In genomic region chr11:77873116-77873515, GRCm38 (mm10) we compare ENCODE assay signal across 18 mouse cellular contexts. TPM values are rescaled to one million over a fixed set of nuclear protein-coding genes. Genes with fewer than 3 reads are reported as not detected.
A peak's percentile ranks its signal among the peaks of the same experiment; 100 is the strongest.
DNase-seq lines count a peak whose midpoint lies in the region; ATAC-seq lines count a peak whose summit lies in the region.
"Had no signal": no experiment of that assay in that cellular context is flagged by ENCODE, and none has a peak within 500 bp of the region (broad histone marks: within the 10 kb centered on the region; RNA-seq: fewer than 3 reads in every experiment).

No protein-coding gene starts in this region.

- H3K9me3 ChIP-seq in forebrain, embryonic 13.5 days (replicated peaks): no peaks in the 10 kb centered on the region
- H3K9me3 ChIP-seq in forebrain, embryonic 11.5 days (ENCODE audit: control insufficient read depth, low read length): no peaks in the 10 kb centered on the region
- no peaks in the 10 kb centered on the region for H3K9me3 ChIP-seq in midbrain, embryonic 13.5 days
- H3K9me3 ChIP-seq in midbrain, embryonic 16.5 days (replicated peaks; ENCODE audit: control insufficient read depth, low read length, poor library complexity, severe bottlenecking): no peaks in the 10 kb centered on the region
- no peaks in the 10 kb centered on the region for H3K9me3 ChIP-seq in hindbrain, embryonic 13.5 days
- H3K9me3 ChIP-seq in neural tube, embryonic 14.5 days (ENCODE audit: control insufficient read depth, low read length): no peaks in the 10 kb centered on the region

- no peak overlapping the region for H3K4me2 ChIP-seq in forebrain, embryonic 13.5 days
- H3K4me2 ChIP-seq in forebrain, embryonic 11.5 days (ENCODE audit: low read depth, low read length, severe bottlenecking): no peak overlapping the region
- no peak overlapping the region for H3K4me2 ChIP-seq in midbrain, embryonic 13.5 days (replicated peaks)
- H3K4me2 ChIP-seq in midbrain, embryonic 16.5 days (ENCODE audit: low read length): no peak overlapping the region
- no peak overlapping the region for H3K4me2 ChIP-seq in hindbrain, embryonic 13.5 days
- H3K4me2 ChIP-seq in neural tube, embryonic 14.5 days (ENCODE audit: low read depth, low read length): no peak overlapping the region

- H3K4me1 ChIP-seq in forebrain, embryonic 13.5 days: peaks cover 85% of the 10 kb centered on the region
- H3K4me1 ChIP-seq in forebrain, embryonic 11.5 days (replicated peaks; ENCODE audit: control insufficient read depth, insufficient read depth, low read length): peaks cover 13% of the 10 kb centered on the region
- peaks cover 73% of the 10 kb centered on the region for H3K4me1 ChIP-seq in midbrain, embryonic 13.5 days (replicated peaks)
- H3K4me1 ChIP-seq in midbrain, embryonic 16.5 days (ENCODE audit: control insufficient read depth, insufficient read depth, low read length): peaks cover 57% of the 10 kb centered on the region
- peaks cover 76% of the 10 kb centered on the region for H3K4me1 ChIP-seq in hindbrain, embryonic 13.5 days (replicated peaks)
- H3K4me1 ChIP-seq in neural tube, embryonic 14.5 days (ENCODE audit: control insufficient read depth, insufficient read depth, low read length): peaks cover 36% of the 10 kb centered on the region

- WGBS in forebrain, embryonic 13.5 days: 49% methylated on average over 3 of the region's 3 CpGs
- 43% methylated on average over 3 of the region's 3 CpGs for WGBS in forebrain, embryonic 11.5 days
- WGBS in midbrain, embryonic 13.5 days: 48% methylated on average over 3 of the region's 3 CpGs
- WGBS in midbrain, embryonic 16.5 days: 40% methylated on average over 3 of the region's 3 CpGs
- WGBS in hindbrain, embryonic 13.5 days: 50% methylated on average over 3 of the region's 3 CpGs
- 40% methylated on average over 3 of the region's 3 CpGs for WGBS in neural tube, embryonic 14.5 days

- no peak for DNase-seq in forebrain, embryonic 11.5 days (ENCODE audit: low spot score)
- no peak for DNase-seq in embryo, embryonic 10 days (ENCODE audit: low spot score)
- DNase-seq in adrenal gland, postnatal 36 days: no peak
- DNase-seq: cerebellum, adult 11 months; gastrocnemius, postnatal 25 days; kidney, postnatal 10 days; layer of hippocampus, adult 9-11 months; liver; lung, adult 18-20 months; thymus, adult 2 months had no signal

- no peak for ATAC-seq in forebrain, embryonic 13.5 days
- no peak for ATAC-seq in forebrain, embryonic 11.5 days (replicated peaks; ENCODE audit: low FRiP score)
- ATAC-seq in midbrain, embryonic 13.5 days: no peak
- no peak for ATAC-seq in midbrain, embryonic 16.5 days
- ATAC-seq in hindbrain, embryonic 13.5 days (ENCODE audit: low FRiP score): no peak
- no peak for ATAC-seq in neural tube, embryonic 14.5 days (ENCODE audit: low read depth)
- ATAC-seq: intestine, embryonic 16.5 days had no signal

- peak overlapping the region; percentile 86 for H3K27ac ChIP-seq in forebrain, embryonic 13.5 days
- no peak overlapping the region for H3K27ac ChIP-seq in forebrain, embryonic 11.5 days (ENCODE audit: low read depth, low read length)
- H3K27ac ChIP-seq in midbrain, embryonic 13.5 days: peak overlapping the region; percentile 69; the same call in 1 of the 2 replicates
- H3K27ac ChIP-seq in midbrain, embryonic 16.5 days (ENCODE audit: low read length): no peak overlapping the region; the same call in 1 of the 2 replicates
- peak overlapping the region; percentile 83; the same call in 1 of the 2 replicates for H3K27ac ChIP-seq in hindbrain, embryonic 13.5 days
- peak overlapping the region; percentile 79 for H3K27ac ChIP-seq in neural tube, embryonic 14.5 days (ENCODE audit: low read depth, low read length)

- peaks cover 4% of the 10 kb centered on the region; the same call in 1 of the 2 replicates for H3K27me3 ChIP-seq in forebrain, embryonic 13.5 days
- no peaks in the 10 kb centered on the region; the same call in 1 of the 2 replicates for H3K27me3 ChIP-seq in forebrain, embryonic 11.5 days (ENCODE audit: control insufficient read depth, insufficient read depth, low read length)
- peaks cover 12% of the 10 kb centered on the region for H3K27me3 ChIP-seq in midbrain, embryonic 13.5 days
- H3K27me3 ChIP-seq in midbrain, embryonic 16.5 days (ENCODE audit: control insufficient read depth, insufficient read depth, low read depth, low read length): no peaks in the 10 kb centered on the region
- H3K27me3 ChIP-seq in hindbrain, embryonic 13.5 days: 0 out of 2 replicates have a peak, but pooled peaks cover 20% of the 10 kb centered on the region
- H3K27me3 ChIP-seq in neural tube, embryonic 14.5 days (ENCODE audit: control insufficient read depth, insufficient read depth, low read length): no peaks in the 10 kb centered on the region

- no peak overlapping the region; the same call in 1 of the 2 replicates for H3K9ac ChIP-seq in forebrain, embryonic 13.5 days
- no peak overlapping the region for H3K9ac ChIP-seq in forebrain, embryonic 11.5 days (ENCODE audit: low read length)
- no peak overlapping the region; the same call in 1 of the 2 replicates for H3K9ac ChIP-seq in midbrain, embryonic 13.5 days (replicated peaks)
- no peak overlapping the region for H3K9ac ChIP-seq in midbrain, embryonic 16.5 days (ENCODE audit: low read depth, low read length)
- H3K9ac ChIP-seq in hindbrain, embryonic 13.5 days: no peak overlapping the region
- no peak overlapping the region for H3K9ac ChIP-seq in neural tube, embryonic 14.5 days (replicated peaks; ENCODE audit: low read depth, low read length)

- no peak overlapping the region for H3K4me3 ChIP-seq in forebrain, embryonic 13.5 days
- H3K4me3 ChIP-seq in forebrain, embryonic 11.5 days (ENCODE audit: low read depth, low read length): no peak overlapping the region
- no peak overlapping the region for H3K4me3 ChIP-seq in midbrain, embryonic 13.5 days (replicated peaks)
- H3K4me3 ChIP-seq in midbrain, embryonic 16.5 days (ENCODE audit: low read depth, low read length): no peak overlapping the region
- H3K4me3 ChIP-seq in hindbrain, embryonic 13.5 days: no peak overlapping the region
- H3K4me3 ChIP-seq in neural tube, embryonic 14.5 days (ENCODE audit: low read depth, low read length): no peak overlapping the region
- H3K4me3 ChIP-seq: myocyte had no signal

- no peaks in the 10 kb centered on the region for H3K36me3 ChIP-seq in forebrain, embryonic 13.5 days (ENCODE audit: poor library complexity, severe bottlenecking)
- no peaks in the 10 kb centered on the region for H3K36me3 ChIP-seq in forebrain, embryonic 11.5 days (ENCODE audit: control insufficient read depth, insufficient read depth, low read length)
- no peaks in the 10 kb centered on the region for H3K36me3 ChIP-seq in midbrain, embryonic 13.5 days
- no peaks in the 10 kb centered on the region for H3K36me3 ChIP-seq in midbrain, embryonic 16.5 days (ENCODE audit: control insufficient read depth, insufficient read depth, low read length)
- H3K36me3 ChIP-seq in hindbrain, embryonic 13.5 days: no peaks in the 10 kb centered on the region
- no peaks in the 10 kb centered on the region for H3K36me3 ChIP-seq in neural tube, embryonic 14.5 days (ENCODE audit: control insufficient read depth, insufficient read depth, low read length)

RNA-seq across cellular contexts. Expression of gene Pipox, which starts 20.8 kb away (rescaled TPM):
- polyA plus RNA-seq in forebrain, embryonic 13.5 days (2015; fragmentation: Nextera tagmentation; extraction: Ambion mirVana): 12.7 and 15.1 TPM in 2 replicates
- 13.6 and 16.0 TPM in 2 replicates for polyA plus RNA-seq in forebrain, embryonic 11.5 days (2014; fragmentation: Nextera tagmentation; extraction: Ambion mirVana)
- polyA plus RNA-seq in midbrain, embryonic 13.5 days (2015; fragmentation: Nextera tagmentation; extraction: Ambion mirVana): 8.6 and 11.0 TPM in 2 replicates
- polyA plus RNA-seq in midbrain, embryonic 16.5 days (2015; fragmentation: Nextera tagmentation; extraction: Ambion mirVana): 6.0 and 7.5 TPM in 2 replicates
- polyA plus RNA-seq in hindbrain, embryonic 13.5 days (2015; fragmentation: Nextera tagmentation; extraction: Ambion mirVana): 4.2 and 6.6 TPM in 2 replicates
- 4.6 and 6.7 TPM in 2 replicates for polyA plus RNA-seq in neural tube, embryonic 14.5 days (2014; fragmentation: Nextera tagmentation; extraction: Ambion mirVana)
- 1 to 10 TPM; 1.2 to 3.2 TPM for total RNA-seq in adrenal gland, postnatal 36 days (2021)
- polyA plus RNA-seq: myocyte had no signal

RNA-seq across cellular contexts. Expression of gene Sez6, which starts 57.5 kb away (rescaled TPM):
- 141 and 165 TPM in 2 replicates for polyA plus RNA-seq in forebrain, embryonic 13.5 days (2015; fragmentation: Nextera tagmentation; extraction: Ambion mirVana)
- polyA plus RNA-seq in forebrain, embryonic 11.5 days (2014; fragmentation: Nextera tagmentation; extraction: Ambion mirVana): 14.3 and 16.7 TPM in 2 replicates
- polyA plus RNA-seq in midbrain, embryonic 13.5 days (2015; fragmentation: Nextera tagmentation; extraction: Ambion mirVana): 118 TPM in 2 replicates
- 140 and 146 TPM in 2 replicates for polyA plus RNA-seq in midbrain, embryonic 16.5 days (2015; fragmentation: Nextera tagmentation; extraction: Ambion mirVana)
- polyA plus RNA-seq in hindbrain, embryonic 13.5 days (2015; fragmentation: Nextera tagmentation; extraction: Ambion mirVana): 112 and 121 TPM in 2 replicates
- 121 and 145 TPM in 2 replicates for polyA plus RNA-seq in neural tube, embryonic 14.5 days (2014; fragmentation: Nextera tagmentation; extraction: Ambion mirVana)
- total RNA-seq in adrenal gland, postnatal 36 days (2021): 1 to 10 TPM; 1.7 to 1.9 TPM
- polyA plus RNA-seq: heart, postnatal 0 days; myocyte had no signal

Comparison
In these comparisons a context has a peak if more than half of its experiments do, and no peak if none do; other contexts are left out.
1. H3K27ac ChIP-seq: peak in forebrain, embryonic 13.5 days (single experiment), midbrain, embryonic 13.5 days (single experiment), hindbrain, embryonic 13.5 days (single experiment) and neural tube, embryonic 14.5 days (single experiment); none in forebrain, embryonic 11.5 days (single experiment) and midbrain, embryonic 16.5 days (single experiment).